Comparison of ENCODE assay signal across 8 mouse cellular contexts in the genomic region with DNA sequence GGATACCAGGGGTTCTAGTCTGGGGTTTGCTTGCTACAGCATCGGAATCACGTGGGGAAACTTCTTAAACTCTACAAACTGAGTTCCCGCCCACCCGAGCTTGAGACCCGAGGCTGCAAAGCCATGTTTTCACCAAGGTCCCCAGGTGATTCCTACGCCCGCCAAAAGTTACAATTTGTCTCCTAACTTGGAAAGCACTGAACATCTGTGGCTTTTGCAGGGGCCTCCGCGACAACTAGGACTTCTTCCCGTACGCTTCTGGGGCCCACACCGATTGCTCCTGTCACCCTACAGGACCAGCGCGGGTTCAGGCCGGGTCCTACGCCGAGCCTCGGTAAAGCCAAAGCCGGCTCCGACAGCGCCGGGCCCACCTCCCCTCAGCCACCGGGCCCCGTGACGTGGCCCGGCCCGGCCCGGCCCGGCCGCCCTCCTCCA. TPM values are rescaled to one million over a fixed set of nuclear protein-coding genes. Genes with fewer than 3 reads are reported as not detected.
A peak's percentile ranks its signal among the peaks of the same experiment; 100 is the strongest.
DNase-seq lines count a peak whose midpoint lies in the region; ATAC-seq and TF ChIP-seq lines count a peak whose summit lies in the region.

No protein-coding gene starts in this region.

- H3K27ac ChIP-seq in embryonic facial prominence, embryonic 15.5 days (replicated peaks) = peak overlapping the region; percentile 92
- H3K27ac ChIP-seq in limb, embryonic 10.5 days = peak overlapping the region; percentile 90

- peak overlapping the region; percentile 69 for H3K9ac ChIP-seq in embryonic facial prominence, embryonic 15.5 days

- H3K27me3 ChIP-seq in embryonic facial prominence, embryonic 15.5 days = no peaks in the 10 kb centered on the region
- H3K27me3 ChIP-seq in limb, embryonic 10.5 days (ENCODE audit: low read depth, poor library complexity, severe bottlenecking) = no peaks in the 10 kb centered on the region
- H3K27me3 ChIP-seq in myocyte (ENCODE audit: control insufficient read depth, insufficient read depth, insufficient read length) = no peaks in the 10 kb centered on the region

- no peak for TF ChIP-seq POLR2A in myocyte (IDR thresholded peaks at IDR 0.05; ENCODE audit: insufficient read length, low read depth)

- under 1% methylated on average over 30 of the region's 30 CpGs for WGBS in embryonic facial prominence, embryonic 15.5 days
- under 1% methylated on average over 30 of the region's 30 CpGs for WGBS in limb, embryonic 10.5 days

- DNase-seq in heart, adult 8-10 months (ENCODE audit: low spot score) = peak; percentile 25
- DNase-seq in heart, adult 18-20 months = no peak
- DNase-seq in limb, embryonic 10.5 days (ENCODE audit: low spot score) = no peak
- DNase-seq in cerebellum, postnatal 4 days (ENCODE audit: low spot score in 2 of 2) = no peak
- no peak for DNase-seq in urinary bladder, postnatal 36 days (ENCODE audit: low spot score in 2 of 2)

- no peaks in the 10 kb centered on the region for H3K9me3 ChIP-seq in embryonic facial prominence, embryonic 15.5 days (replicated peaks)
- H3K9me3 ChIP-seq in limb, embryonic 10.5 days (replicated peaks) = no peaks in the 10 kb centered on the region

- H3K36me3 ChIP-seq in embryonic facial prominence, embryonic 15.5 days = no peaks in the 10 kb centered on the region
- no peaks in the 10 kb centered on the region for H3K36me3 ChIP-seq in limb, embryonic 10.5 days
- no peaks in the 10 kb centered on the region for H3K36me3 ChIP-seq in myocyte (ENCODE audit: control insufficient read depth, insufficient read depth)

- peak; percentile 22 for ATAC-seq in CD4-positive, CD25-positive, alpha-beta regulatory T cell, adult 4 months
- no peak for ATAC-seq in embryonic facial prominence, embryonic 15.5 days (ENCODE audit: insufficient number of reproducible peaks, low FRiP score, low TSS enrichment, low read depth)

- H3K79me2 ChIP-seq in myocyte (ENCODE audit: control insufficient read depth, insufficient read depth) = peaks cover 60% of the 10 kb centered on the region

- H3K4me3 ChIP-seq in embryonic facial prominence, embryonic 15.5 days (replicated peaks) = peak overlapping the region; percentile 78
- H3K4me3 ChIP-seq in limb, embryonic 10.5 days = peak overlapping the region; percentile 89
- peak overlapping the region; percentile 81 for H3K4me3 ChIP-seq in myocyte

- peaks cover 16% of the 10 kb centered on the region for H3K4me1 ChIP-seq in embryonic facial prominence, embryonic 15.5 days
- H3K4me1 ChIP-seq in limb, embryonic 10.5 days = peaks cover 14% of the 10 kb centered on the region

- peak overlapping the region; percentile 67 for H3K4me2 ChIP-seq in embryonic facial prominence, embryonic 15.5 days (replicated peaks)
- H3K4me2 ChIP-seq in myocyte (ENCODE audit: low read depth) = peak overlapping the region; percentile 92

- H3ac ChIP-seq in myocyte (ENCODE audit: control insufficient read depth, insufficient read length) = peak overlapping the region; percentile 76

TF ChIP-seq in myocyte, 11 proteins besides CTCF, POLR2A, EP300 and RAD21:
- no peak for TF ChIP-seq POLR2AphosphoS2 (IDR thresholded peaks at IDR 0.05; ENCODE audit: insufficient read length, low read depth)
- TF ChIP-seq TCF12 (IDR thresholded peaks at IDR 0.05; ENCODE audit: insufficient read depth, poor library complexity, severe bottlenecking) = no peak
- no peak for TF ChIP-seq MYOG (IDR thresholded peaks at IDR 0.05; ENCODE audit: control insufficient read depth in 1 of 3, insufficient read depth in 1 of 3, insufficient read length in 2 of 3, low read depth in 2 of 3)
- no peak for TF ChIP-seq MYOD1 (IDR thresholded peaks at IDR 0.05; ENCODE audit: control insufficient read depth in 1 of 3, insufficient read length in 2 of 3, low read depth in 2 of 3)
- TF ChIP-seq USF1 (IDR thresholded peaks at IDR 0.05; ENCODE audit: low read depth) = peak; percentile 49
TF ChIP-seq in myocyte: peak in this region for 1.

RNA-seq across cellular contexts. Expression of gene Pdxdc1, which starts 0.5 kb away (rescaled TPM):
- 10 to 100 TPM; 76.3 to 89.5 (median 80.4) TPM for total RNA-seq in heart, adult 8-10 months (2022)
- 10 to 100 TPM; 75.0 to 77.9 TPM for total RNA-seq in heart, adult 18-20 months (2021)
- 10 to 100 TPM; 21.0 to 28.2 TPM for polyA plus RNA-seq in CD4-positive, CD25-positive, alpha-beta regulatory T cell, adult 4 months (2017; shearing (Covaris generic))
- polyA plus RNA-seq in embryonic facial prominence, embryonic 15.5 days (2015; fragmentation: Nextera tagmentation; extraction: Ambion mirVana) = 97.3 and 103 TPM in 2 replicates
- polyA plus RNA-seq in limb, embryonic 10.5 days (2016; fragmentation: Nextera tagmentation; extraction: Ambion mirVana) = 65.1 and 86.5 TPM in 2 replicates
- polyA plus RNA-seq in myocyte (2012; fragmentation: generic; extraction: Trizol) = 57.0 TPM

RNA-seq across cellular contexts. Expression of gene Mpv17l, which starts 0.5 kb away (rescaled TPM):
- total RNA-seq in heart, adult 8-10 months (2022) = 1 to 10 TPM; 1.6 to 3.6 (median 3.3) TPM
- 1 to 10 TPM; 1.5 to 1.8 TPM for total RNA-seq in heart, adult 18-20 months (2021)
- polyA plus RNA-seq in CD4-positive, CD25-positive, alpha-beta regulatory T cell, adult 4 months (2017; shearing (Covaris generic)) = under 1 TPM; 0.55 to 0.91 TPM
- 5.7 and 6.4 TPM in 2 replicates for polyA plus RNA-seq in embryonic facial prominence, embryonic 15.5 days (2015; fragmentation: Nextera tagmentation; extraction: Ambion mirVana)
- polyA plus RNA-seq in limb, embryonic 10.5 days (2016; fragmentation: Nextera tagmentation; extraction: Ambion mirVana) = 2.4 and 2.8 TPM in 2 replicates
- 0.88 TPM for polyA plus RNA-seq in myocyte (2012; fragmentation: generic; extraction: Trizol)
